ENCODE assay signal across 16 mouse cellular contexts in genomic region chr3:18707730-18708129, GRCm38 (mm10).
"Had no signal": no experiment of that assay in that cellular context is flagged by ENCODE, and none has a peak within 500 bp of the region (broad histone marks: within the 10 kb centered on the region; RNA-seq: fewer than 3 reads in every experiment).

No protein-coding gene starts in this region.

- H3K4me1 ChIP-seq: lung, embryonic 15.5 days; midbrain, embryonic 13.5 days; midbrain, embryonic 15.5 days; neural tube, embryonic 12.5 days; stomach, embryonic 15.5 days had no signal

- H3K27me3 ChIP-seq: lung, embryonic 15.5 days; midbrain, embryonic 13.5 days; midbrain, embryonic 15.5 days; neural tube, embryonic 12.5 days; stomach, embryonic 15.5 days had no signal

- H3K4me3 ChIP-seq: lung, embryonic 15.5 days; midbrain, embryonic 13.5 days; midbrain, embryonic 15.5 days; neural tube, embryonic 12.5 days; stomach, embryonic 15.5 days had no signal

- ATAC-seq: lung, postnatal 0 days; midbrain, embryonic 13.5 days; midbrain, embryonic 15.5 days had no signal

- H3K9me3 ChIP-seq: lung, embryonic 15.5 days; midbrain, embryonic 13.5 days; midbrain, embryonic 15.5 days; neural tube, embryonic 12.5 days; stomach, embryonic 15.5 days had no signal

- H3K36me3 ChIP-seq: lung, embryonic 15.5 days; midbrain, embryonic 13.5 days; midbrain, embryonic 15.5 days; neural tube, embryonic 12.5 days; stomach, embryonic 15.5 days had no signal

- DNase-seq: lung, adult 2 months; lung, postnatal 14 days; lung, postnatal 36 days; right cerebral cortex, postnatal 14 days; thymus, adult 2 months; thymus, postnatal 25 days; thymus, postnatal 4 days had no signal

- H3K9ac ChIP-seq: lung, embryonic 15.5 days; midbrain, embryonic 13.5 days; midbrain, embryonic 15.5 days; neural tube, embryonic 12.5 days; stomach, embryonic 15.5 days had no signal

- H3K4me2 ChIP-seq: lung, embryonic 15.5 days; midbrain, embryonic 11.5 days; midbrain, embryonic 13.5 days; midbrain, embryonic 15.5 days; neural tube, embryonic 12.5 days; stomach, embryonic 15.5 days had no signal

- H3K27ac ChIP-seq: lung, embryonic 15.5 days; macrophage; midbrain, embryonic 13.5 days; midbrain, embryonic 15.5 days; neural tube, embryonic 12.5 days; stomach, embryonic 15.5 days; stomach, postnatal 0 days had no signal
